Mouse (Mus musculus) ovary, postnatal 14 days (tissue): ENCODE results near the gene Msi2.

Source experiments
- DNase-seq: peaks from one replicate; pipeline ENCODE4 v3.0.0; 2022; ENCODE audit warnings: low spot score

Gene Msi2

GRCm38 (mm10) chr11:88514151-88514926, 204.0 kb downstream of the Msi2 start:
- peak; percentile 30 for DNase-seq

- peak; percentile 45 for DNase-seq
Measured at GRCm38 (mm10) chr11:88512580-88512979, 205.7 kb downstream of the Msi2 start.

GRCm38 (mm10) chr11:88510282-88510850, 207.9 kb downstream of the Msi2 start:
- DNase-seq, result no peak

GRCm38 (mm10) chr11:88509464-88509863, 208.8 kb downstream of the Msi2 start:
- DNase-seq, result no peak

- DNase-seq, result no peak
Measured at GRCm38 (mm10) chr11:88508133-88508532, 210.2 kb downstream of the Msi2 start.

GRCm38 (mm10) chr11:88506544-88507419, 211.5 kb downstream of the Msi2 start:
- no peak for DNase-seq

GRCm38 (mm10) chr11:88506109-88506508, 212.2 kb downstream of the Msi2 start:
- DNase-seq, result no peak

GRCm38 (mm10) chr11:88502566-88502965, 215.7 kb downstream of the Msi2 start:
- no peak for DNase-seq

GRCm38 (mm10) chr11:88498491-88498890, 219.8 kb downstream of the Msi2 start:
- no peak for DNase-seq

GRCm38 (mm10) chr11:88496460-88496859, 221.9 kb downstream of the Msi2 start:
- DNase-seq, result no peak

- no peak for DNase-seq
Measured at GRCm38 (mm10) chr11:88495759-88496158, 222.6 kb downstream of the Msi2 start.

- DNase-seq, result no peak
Measured at GRCm38 (mm10) chr11:88495018-88495417, 223.3 kb downstream of the Msi2 start.

GRCm38 (mm10) chr11:88493795-88494559, 224.3 kb downstream of the Msi2 start:
- no peak for DNase-seq

GRCm38 (mm10) chr11:88492585-88492984, 225.7 kb downstream of the Msi2 start:
- no peak for DNase-seq

GRCm38 (mm10) chr11:88489985-88490384, 228.3 kb downstream of the Msi2 start:
- no peak for DNase-seq

- DNase-seq, result no peak
Measured at GRCm38 (mm10) chr11:88488941-88489724, 229.2 kb downstream of the Msi2 start.

GRCm38 (mm10) chr11:88488175-88488940, 230.0 kb downstream of the Msi2 start:
- no peak for DNase-seq

GRCm38 (mm10) chr11:88485987-88486386, 232.3 kb downstream of the Msi2 start:
- no peak for DNase-seq

- no peak for DNase-seq
Measured at GRCm38 (mm10) chr11:88485088-88485487, 233.2 kb downstream of the Msi2 start.

- no peak for DNase-seq
Measured at GRCm38 (mm10) chr11:88484047-88484446, 234.3 kb downstream of the Msi2 start.
